Mouse (Mus musculus) heart, embryonic 14.5 days (tissue): ENCODE results near the gene Eps8. TPM values are rescaled to one million over a fixed set of nuclear protein-coding genes. Genes with fewer than 3 reads are reported as not detected.
"Not testable (repeated sequence)": the region's sequence is repeated elsewhere in the genome, so short reads cannot be mapped to it uniquely, and the experiment has no call there.

Experiments
- ATAC-seq: fragments of 200-750 bp; cut with Nextera tagmentation; 2 replicates; pipeline ENCODE4 v1.8.0; 2017; ENCODE audit warnings: low read depth, moderate TSS enrichment; ENCODE audit not compliant: insufficient number of reproducible peaks, insufficient read depth, low FRiP score
- H3K27ac ChIP-seq, 2 experiments: fragments of 200-500 bp in 1 of 2; fragments of 300-500 bp in 1 of 2; sonication (generic) in 1 of 2; replicated peaks in 1 of 2; 2 replicates each; pipeline ENCODE4 v1.5.1; 2012 to 2014; ENCODE audit warnings: low read depth in 2 of 2, low read length in 2 of 2, control low read depth in 1 of 2, mild to moderate bottlenecking in 1 of 2, mixed read lengths in 1 of 2; ENCODE audit not compliant: control insufficient read depth in 1 of 2, insufficient read depth in 1 of 2
- H3K27me3 ChIP-seq: fragments of 300-500 bp; sonication (generic); 2 replicates; pipeline ENCODE4 v1.6.1; 2014; ENCODE audit warnings: mild to moderate bottlenecking, low read length, control low read depth; ENCODE audit not compliant: control insufficient read depth, insufficient read depth
- H3K36me3 ChIP-seq: fragments of 300-500 bp; sonication (generic); 2 replicates; pipeline ENCODE4 v1.6.1; 2014; ENCODE audit warnings: mild to moderate bottlenecking, control low read depth, low read length, mixed read lengths; ENCODE audit not compliant: control insufficient read depth, insufficient read depth
- H3K4me1 ChIP-seq, 2 experiments: fragments of 200-500 bp in 1 of 2; fragments of 300-500 bp in 1 of 2; sonication (generic) in 1 of 2; 2 replicates each; pipeline ENCODE4 v1.6.1; 2012 to 2014; ENCODE audit warnings: low read length in 2 of 2, control low read depth in 1 of 2, mixed read lengths in 1 of 2; ENCODE audit not compliant: control insufficient read depth in 2 of 2, insufficient read depth in 2 of 2
- H3K4me2 ChIP-seq: fragments of 300-500 bp; sonication (generic); 2 replicates; pipeline ENCODE4 v1.6.1; 2014; ENCODE audit warnings: mild to moderate bottlenecking, low read length
- H3K4me3 ChIP-seq, 2 experiments: fragments of 200-500 bp in 1 of 2; fragments of 300-500 bp in 1 of 2; sonication (generic) in 1 of 2; 2 replicates each; pipeline ENCODE4 v1.5.1; 2012 to 2014; ENCODE audit warnings: low read length in 2 of 2, mild to moderate bottlenecking in 2 of 2, control low read depth in 1 of 2, low read depth in 1 of 2, moderate library complexity in 1 of 2; ENCODE audit not compliant: control insufficient read depth in 1 of 2, insufficient read depth in 1 of 2
- H3K9ac ChIP-seq: fragments of 300-500 bp; sonication (generic); 2 replicates; pipeline ENCODE4 v1.6.1; 2014; ENCODE audit warnings: mild to moderate bottlenecking, low read length
- H3K9me3 ChIP-seq: fragments of 300-500 bp; sonication (generic); 2 replicates; pipeline ENCODE4 v1.6.1; 2016; ENCODE audit warnings: low read length, control low read depth; ENCODE audit not compliant: control insufficient read depth
- WGBS: fragments of 180-500 bp; shearing (Covaris S2); extraction: QIAGEN DNeasy Blood & Tissue Kit; methylation state at CpG from one replicate; pipeline ENCODE4 v1.1.7; 2014; 5-methylcytosine and 5-hydroxymethylcytosine counted together
- polyA plus RNA-seq: library from polyadenylated mRNA; unstranded; fragments of >200 nt; fragmentation: Nextera tagmentation; extraction: Ambion mirVana; gene quantifications from 2 replicates; pipeline ENCODE4 v1.2.1, GENCODE M21; 2014

Eps8 gene
- polyA plus RNA-seq, 1 experiment from 2014 or later, result 33.1 TPM

- no peak overlapping the region for H3K9ac ChIP-seq
- 0 out of 2 replicates have a peak, but pooled peaks cover 4% of the 10 kb centered on the region for H3K36me3 ChIP-seq
- no peak overlapping the region for H3K27ac ChIP-seq
- no peak overlapping the region for H3K4me2 ChIP-seq
- no peaks in the 10 kb centered on the region; a peak in 1 of 4 replicates for H3K4me1 ChIP-seq
- WGBS, result 85% methylated on average over 17 of the region's 17 CpGs
- no peak for ATAC-seq
- no peaks in the 10 kb centered on the region for H3K9me3 ChIP-seq
- H3K27me3 ChIP-seq, result no peaks in the 10 kb centered on the region
- H3K4me3 ChIP-seq, result no peak overlapping the region
Observed at GRCm38 (mm10) chr6:137493211-137494135, 161.2 kb downstream of the Eps8 start.

DNA sequence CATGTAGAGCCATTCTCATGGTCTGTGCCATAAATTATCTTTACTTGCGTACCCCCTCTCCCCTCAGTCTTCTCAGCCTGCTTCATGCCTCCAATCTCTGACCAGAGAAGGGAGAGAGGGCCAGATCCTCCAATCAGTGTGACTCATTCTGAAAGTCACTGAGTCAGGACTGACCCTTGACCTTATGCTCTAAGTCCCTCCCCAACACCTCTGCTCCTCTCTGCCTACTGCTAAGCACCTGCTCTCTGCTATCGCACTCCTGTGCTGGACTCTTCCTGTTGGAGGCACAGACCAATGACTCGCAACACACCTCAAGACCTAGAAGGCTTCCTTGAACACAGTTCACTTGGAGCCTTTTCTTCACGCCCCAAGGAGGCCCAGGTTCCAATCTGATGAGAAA lies 162.1 kb downstream of the Eps8 start:
- Histone ChIP-seq H3K9ac (no peak overlapping the region), H3K27me3 (no peaks in the 10 kb centered on the region), H3K4me2 (no peak overlapping the region), H3K9me3 (no peaks in the 10 kb centered on the region), H3K4me3 (no peak overlapping the region), H3K36me3 (0 out of 2 replicates have a peak, but pooled peaks cover 4% of the 10 kb centered on the region), H3K4me1 (peaks cover 0 to under 1% of the 10 kb centered on the region in 2 experiments; a peak in 1 of 4 replicates), H3K27ac (no peak overlapping the region)
- WGBS, result 85% methylated on average over 4 of the region's 4 CpGs
- ATAC-seq, result no peak

DNA sequence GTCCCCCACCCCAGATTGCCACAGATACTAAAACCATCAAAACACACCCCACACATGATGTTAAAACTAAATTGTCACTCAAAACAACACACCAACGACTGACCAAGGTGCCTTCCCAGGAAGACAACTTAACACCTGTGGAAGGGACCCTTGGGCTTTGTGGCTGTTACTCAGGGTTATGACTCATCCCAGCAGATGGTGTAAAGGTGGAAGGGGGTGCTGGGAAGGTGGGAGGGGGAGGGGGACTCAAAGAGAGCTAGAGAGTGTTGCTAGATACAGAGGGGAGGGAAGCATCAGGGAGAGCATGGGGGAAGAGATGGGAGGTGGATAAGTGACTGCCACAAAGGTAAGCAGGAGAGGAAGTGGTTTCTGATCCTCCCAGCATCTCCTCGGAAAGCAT lies 163.0 kb downstream of the Eps8 start:
- no peak overlapping the region for H3K4me2 ChIP-seq
- H3K4me1 ChIP-seq, result peaks cover 2 to 4% of the 10 kb centered on the region in 2 experiments; a peak in 2 of 4 replicates
- 50% methylated on average over 2 of the region's 2 CpGs for WGBS
- H3K27ac ChIP-seq, result no peak overlapping the region
- H3K4me3 ChIP-seq, result no peak overlapping the region
- ATAC-seq, result no peak
- 0 out of 2 replicates have a peak, but pooled peaks cover 4% of the 10 kb centered on the region for H3K36me3 ChIP-seq
- H3K27me3 ChIP-seq, result no peaks in the 10 kb centered on the region
- H3K9ac ChIP-seq, result no peak overlapping the region
- no peaks in the 10 kb centered on the region for H3K9me3 ChIP-seq

DNA sequence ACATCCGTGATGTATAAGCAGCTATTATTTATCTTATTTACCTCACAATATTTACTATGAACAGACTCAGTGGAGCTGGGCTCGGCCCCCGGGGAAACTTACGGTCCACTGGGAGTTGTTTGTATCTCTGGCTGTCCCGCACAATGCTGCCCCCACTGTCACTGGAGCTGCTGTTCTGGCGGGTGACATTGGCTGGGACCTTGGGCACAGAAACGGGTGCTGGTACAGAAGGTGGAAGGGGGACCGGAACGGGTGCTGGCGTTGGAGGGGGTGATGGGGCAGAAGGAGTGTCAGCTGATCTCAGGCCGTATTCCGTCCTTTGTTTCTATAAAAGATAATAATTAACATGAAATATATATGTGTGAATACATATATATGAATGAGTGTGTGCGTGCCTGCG lies 164.6 kb downstream of the Eps8 start:
- no peaks in the 10 kb centered on the region for H3K27me3 ChIP-seq

DNA sequence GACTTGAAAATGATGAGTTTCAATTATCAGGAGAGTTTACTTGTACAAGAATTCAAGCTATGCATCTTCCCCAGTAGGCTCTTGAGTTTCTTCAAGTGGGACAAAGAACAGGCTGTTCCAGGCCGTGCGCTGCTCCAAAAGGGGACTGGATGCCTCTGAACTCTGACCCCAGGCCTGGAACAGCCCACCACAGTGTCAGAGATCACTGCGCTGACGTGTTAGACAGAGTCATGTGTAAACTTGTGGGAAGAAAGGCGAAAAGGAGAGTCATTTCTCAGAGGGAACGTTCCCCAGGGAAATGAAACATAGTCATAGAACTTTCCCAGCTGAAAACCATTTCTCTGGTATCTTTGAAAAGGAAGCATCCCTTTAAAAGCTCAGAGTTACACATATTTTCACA lies 167.2 kb downstream of the Eps8 start:
- Histone ChIP-seq H3K36me3 (0 out of 2 replicates have a peak, but pooled peaks cover 4% of the 10 kb centered on the region), H3K9me3 (no peaks in the 10 kb centered on the region), H3K4me3 (no peak overlapping the region), H3K27me3 (no peaks in the 10 kb centered on the region), H3K4me2 (no peak overlapping the region), H3K27ac (no peak overlapping the region), H3K4me1 (peaks cover 4 to 8% of the 10 kb centered on the region in 2 experiments; a peak in 2 of 4 replicates), H3K9ac (no peak overlapping the region)
- ATAC-seq, result no peak
- 32% methylated on average over 6 of the region's 6 CpGs for WGBS

More for the DNA sequence above, 164.6 kb downstream of the Eps8 start:
- 88% methylated on average over 14 of the region's 14 CpGs for WGBS
- no peak for ATAC-seq
- H3K4me2 ChIP-seq, result no peak overlapping the region
- peaks cover 2 to 4% of the 10 kb centered on the region in 2 experiments; a peak in 2 of 4 replicates for H3K4me1 ChIP-seq
- no peaks in the 10 kb centered on the region for H3K9me3 ChIP-seq
- no peak overlapping the region for H3K4me3 ChIP-seq
- H3K27ac ChIP-seq, result no peak overlapping the region
- H3K9ac ChIP-seq, result no peak overlapping the region
- 0 out of 2 replicates have a peak, but pooled peaks cover 4% of the 10 kb centered on the region for H3K36me3 ChIP-seq

- Histone ChIP-seq H3K9me3 (no peaks in the 10 kb centered on the region), H3K36me3 (peaks cover 26% of the 10 kb centered on the region), H3K4me1 (peaks cover 4 to 8% of the 10 kb centered on the region in 2 experiments; a peak in 2 of 4 replicates), H3K9ac (no peak overlapping the region), H3K4me3 (no peak overlapping the region), H3K27ac (no peak overlapping the region), H3K4me2 (no peak overlapping the region), H3K27me3 (no peaks in the 10 kb centered on the region)
- no peak for ATAC-seq
- WGBS, result 75% methylated on average over 7 of the region's 7 CpGs
Observed at GRCm38 (mm10) chr6:137482891-137483290, 171.8 kb downstream of the Eps8 start.

DNA sequence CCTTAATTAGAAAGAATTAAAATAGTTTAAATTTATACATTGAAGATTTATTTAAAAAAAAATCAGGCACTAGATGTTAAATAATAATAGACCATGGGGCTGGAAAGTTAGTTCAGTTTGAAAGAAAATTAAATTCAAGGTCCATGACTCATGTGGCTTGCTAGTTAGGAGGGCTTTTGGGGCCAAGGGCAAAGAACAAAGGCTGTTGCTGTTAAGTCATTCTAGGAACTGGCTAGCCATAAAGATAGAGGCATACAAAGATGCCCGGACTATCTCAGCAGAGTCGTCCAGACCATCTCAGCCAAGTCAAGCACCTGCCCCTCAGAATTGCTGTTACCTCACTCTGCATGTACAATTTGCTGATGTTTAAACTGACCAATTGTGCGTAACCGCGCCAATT lies 179.0 kb downstream of the Eps8 start:
- H3K27me3 ChIP-seq, ATAC-seq, H3K4me2 ChIP-seq, H3K9ac ChIP-seq, H3K4me3 ChIP-seq, H3K4me1 ChIP-seq, H3K27ac ChIP-seq: not testable (repeated sequence)
- Histone ChIP-seq H3K9me3 (peaks cover 12% of the 10 kb centered on the region), H3K36me3 (peaks cover 25% of the 10 kb centered on the region)
- WGBS, result 92% methylated on average over 5 of the region's 5 CpGs
